Mouse (Mus musculus): ENCODE results near the gene Cit. TPM values are rescaled to one million over a fixed set of nuclear protein-coding genes. Genes with fewer than 3 reads are reported as not detected.

Cit gene
- polyA plus RNA-seq, 1 experiment, result 8.5 TPM

- TF ChIP-seq CEBPB (IDR thresholded peaks at IDR 0.05; ENCODE audit: insufficient read depth, poor library complexity, severe bottlenecking) (no peak), MYOD1 (IDR thresholded peaks at IDR 0.05; ENCODE audit: control insufficient read depth in 1 of 3, insufficient read length in 2 of 3, low read depth in 2 of 3) (no peak), E2F4 (IDR thresholded peaks at IDR 0.05; ENCODE audit: insufficient read depth) (no peak), MAX (IDR thresholded peaks at IDR 0.05; ENCODE audit: low read depth) (no peak), POLR2A (IDR thresholded peaks at IDR 0.05; ENCODE audit: insufficient read length, low read depth) (no peak), TCF3 (IDR thresholded peaks at IDR 0.05; ENCODE audit: insufficient read length, low read depth) (no peak), POLR2AphosphoS2 (IDR thresholded peaks at IDR 0.05; ENCODE audit: insufficient read length, low read depth) (no peak), SRF (IDR thresholded peaks at IDR 0.05; ENCODE audit: control insufficient read depth, insufficient read length, low read depth) (no peak), MYOG (IDR thresholded peaks at IDR 0.05; ENCODE audit: control insufficient read depth in 1 of 3, insufficient read depth in 1 of 3, insufficient read length in 2 of 3, low read depth in 2 of 3) (no peak), USF1 (IDR thresholded peaks at IDR 0.05; ENCODE audit: low read depth) (no peak), REST (IDR thresholded peaks at IDR 0.05; ENCODE audit: insufficient read depth, insufficient read length) (no peak), TCF12 (IDR thresholded peaks at IDR 0.05; ENCODE audit: insufficient read depth, poor library complexity, severe bottlenecking) (no peak)
Observed at GRCm38 (mm10) chr5:115961809-115962208, 116.7 kb downstream of the Cit start.

GRCm38 (mm10) chr5:115971236-115971635 lies 126.2 kb downstream of the Cit start:
- Histone ChIP-seq H3K36me3 (ENCODE audit: control insufficient read depth, insufficient read depth) (no peaks in the 10 kb centered on the region), H3K79me2 (ENCODE audit: control insufficient read depth, insufficient read depth) (no peaks in the 10 kb centered on the region), H3K4me3 (no peak overlapping the region), H3K4me2 (ENCODE audit: low read depth) (no peak overlapping the region), H3K27me3 (ENCODE audit: control insufficient read depth, insufficient read depth, insufficient read length) (no peaks in the 10 kb centered on the region), H3ac (ENCODE audit: control insufficient read depth, insufficient read length) (no peak overlapping the region)
- TF ChIP-seq MYOD1 (IDR thresholded peaks at IDR 0.05; ENCODE audit: control insufficient read depth in 1 of 3, insufficient read length in 2 of 3, low read depth in 2 of 3) (no peak), POLR2A (IDR thresholded peaks at IDR 0.05; ENCODE audit: insufficient read length, low read depth) (no peak), REST (IDR thresholded peaks at IDR 0.05; ENCODE audit: insufficient read depth, insufficient read length) (no peak), SRF (IDR thresholded peaks at IDR 0.05; ENCODE audit: control insufficient read depth, insufficient read length, low read depth) (no peak), E2F4 (IDR thresholded peaks at IDR 0.05; ENCODE audit: insufficient read depth) (no peak), CEBPB (IDR thresholded peaks at IDR 0.05; ENCODE audit: insufficient read depth, poor library complexity, severe bottlenecking) (no peak), TCF3 (IDR thresholded peaks at IDR 0.05; ENCODE audit: insufficient read length, low read depth) (no peak), MAX (IDR thresholded peaks at IDR 0.05; ENCODE audit: low read depth) (no peak), MYOG (IDR thresholded peaks at IDR 0.05; ENCODE audit: control insufficient read depth in 1 of 3, insufficient read depth in 1 of 3, insufficient read length in 2 of 3, low read depth in 2 of 3) (no peak), USF1 (IDR thresholded peaks at IDR 0.05; ENCODE audit: low read depth) (no peak)

More at GRCm38 (mm10) chr5:115961809-115962208, 116.7 kb downstream of the Cit start:
- H3K27me3 ChIP-seq (ENCODE audit: control insufficient read depth, insufficient read depth, insufficient read length), result no peaks in the 10 kb centered on the region
- no peaks in the 10 kb centered on the region for H3K36me3 ChIP-seq (ENCODE audit: control insufficient read depth, insufficient read depth)
- H3ac ChIP-seq (ENCODE audit: control insufficient read depth, insufficient read length), result no peak overlapping the region
- no peaks in the 10 kb centered on the region for H3K79me2 ChIP-seq (ENCODE audit: control insufficient read depth, insufficient read depth)
- H3K4me3 ChIP-seq, result no peak overlapping the region
- no peak overlapping the region for H3K4me2 ChIP-seq (ENCODE audit: low read depth)

- H3K4me3 ChIP-seq, result no peak overlapping the region
- no peak overlapping the region for H3ac ChIP-seq (ENCODE audit: control insufficient read depth, insufficient read length)
- no peaks in the 10 kb centered on the region for H3K36me3 ChIP-seq (ENCODE audit: control insufficient read depth, insufficient read depth)
- no peaks in the 10 kb centered on the region for H3K79me2 ChIP-seq (ENCODE audit: control insufficient read depth, insufficient read depth)
- no peak for TF ChIP-seq USF1 (IDR thresholded peaks at IDR 0.05; ENCODE audit: low read depth)
- TF ChIP-seq TCF3 (IDR thresholded peaks at IDR 0.05; ENCODE audit: insufficient read length, low read depth), result no peak
- TF ChIP-seq SRF (IDR thresholded peaks at IDR 0.05; ENCODE audit: control insufficient read depth, insufficient read length, low read depth), result no peak
- no peak for TF ChIP-seq E2F4 (IDR thresholded peaks at IDR 0.05; ENCODE audit: insufficient read depth)
- no peak for TF ChIP-seq POLR2AphosphoS2 (IDR thresholded peaks at IDR 0.05; ENCODE audit: insufficient read length, low read depth)
- TF ChIP-seq TCF12 (IDR thresholded peaks at IDR 0.05; ENCODE audit: insufficient read depth, poor library complexity, severe bottlenecking), result no peak
- TF ChIP-seq CEBPB (IDR thresholded peaks at IDR 0.05; ENCODE audit: insufficient read depth, poor library complexity, severe bottlenecking), result no peak
- no peak for TF ChIP-seq MAX (IDR thresholded peaks at IDR 0.05; ENCODE audit: low read depth)
- no peak for TF ChIP-seq MYOG (IDR thresholded peaks at IDR 0.05; ENCODE audit: control insufficient read depth in 1 of 3, insufficient read depth in 1 of 3, insufficient read length in 2 of 3, low read depth in 2 of 3)
- TF ChIP-seq MYOD1 (IDR thresholded peaks at IDR 0.05; ENCODE audit: control insufficient read depth in 1 of 3, insufficient read length in 2 of 3, low read depth in 2 of 3), result no peak
- no peak for TF ChIP-seq REST (IDR thresholded peaks at IDR 0.05; ENCODE audit: insufficient read depth, insufficient read length)
- TF ChIP-seq POLR2A (IDR thresholded peaks at IDR 0.05; ENCODE audit: insufficient read length, low read depth), result no peak
- H3K4me2 ChIP-seq (ENCODE audit: low read depth), result no peak overlapping the region
- no peaks in the 10 kb centered on the region for H3K27me3 ChIP-seq (ENCODE audit: control insufficient read depth, insufficient read depth, insufficient read length)
Observed at GRCm38 (mm10) chr5:115975672-115976071, 130.6 kb downstream of the Cit start.

GRCm38 (mm10) chr5:115976446-115976845 lies 131.4 kb downstream of the Cit start:
- Histone ChIP-seq H3K36me3 (ENCODE audit: control insufficient read depth, insufficient read depth) (no peaks in the 10 kb centered on the region), H3K27me3 (ENCODE audit: control insufficient read depth, insufficient read depth, insufficient read length) (no peaks in the 10 kb centered on the region), H3K4me2 (ENCODE audit: low read depth) (no peak overlapping the region), H3ac (ENCODE audit: control insufficient read depth, insufficient read length) (no peak overlapping the region), H3K79me2 (ENCODE audit: control insufficient read depth, insufficient read depth) (no peaks in the 10 kb centered on the region), H3K4me3 (no peak overlapping the region)
- TF ChIP-seq MYOD1 (IDR thresholded peaks at IDR 0.05; ENCODE audit: control insufficient read depth in 1 of 3, insufficient read length in 2 of 3, low read depth in 2 of 3) (no peak), REST (IDR thresholded peaks at IDR 0.05; ENCODE audit: insufficient read depth, insufficient read length) (no peak), CEBPB (IDR thresholded peaks at IDR 0.05; ENCODE audit: insufficient read depth, poor library complexity, severe bottlenecking) (no peak), POLR2A (IDR thresholded peaks at IDR 0.05; ENCODE audit: insufficient read length, low read depth) (no peak), E2F4 (IDR thresholded peaks at IDR 0.05; ENCODE audit: insufficient read depth) (no peak)

GRCm38 (mm10) chr5:115977266-115977665 lies 132.2 kb downstream of the Cit start:
- TF ChIP-seq POLR2AphosphoS2 (IDR thresholded peaks at IDR 0.05; ENCODE audit: insufficient read length, low read depth), result no peak
- no peak overlapping the region for H3ac ChIP-seq (ENCODE audit: control insufficient read depth, insufficient read length)
- no peak overlapping the region for H3K4me3 ChIP-seq
- H3K79me2 ChIP-seq (ENCODE audit: control insufficient read depth, insufficient read depth), result no peaks in the 10 kb centered on the region
- no peak overlapping the region for H3K4me2 ChIP-seq (ENCODE audit: low read depth)
- H3K36me3 ChIP-seq (ENCODE audit: control insufficient read depth, insufficient read depth), result no peaks in the 10 kb centered on the region
- no peaks in the 10 kb centered on the region for H3K27me3 ChIP-seq (ENCODE audit: control insufficient read depth, insufficient read depth, insufficient read length)

Measured in myocyte (in vitro differentiated cells).